Mouse (Mus musculus) cortical plate, adult 2 months (tissue): ENCODE results near the gene Ccdc39. TPM values are rescaled to one million over a fixed set of nuclear protein-coding genes. Genes with fewer than 3 reads are reported as not detected.
A peak's percentile ranks its signal among the peaks of the same experiment; 100 is the strongest.

ENCODE experiments used
- H3K27ac ChIP-seq: fragments of 200-500 bp; 2 replicates; pipeline ENCODE4 v1.5.1; 2012; ENCODE audit warnings: low read length, control low read depth, inconsistent platforms; ENCODE audit not compliant: insufficient read depth
- H3K4me1 ChIP-seq: fragments of 200-500 bp; 2 replicates; pipeline ENCODE4 v1.6.1; 2011; ENCODE audit warnings: low read length; ENCODE audit not compliant: control insufficient read depth, insufficient read depth
- H3K4me3 ChIP-seq: fragments of 200-500 bp; 2 replicates; pipeline ENCODE4 v1.5.1; 2011; ENCODE audit warnings: mild to moderate bottlenecking, low read length, control low read depth; ENCODE audit not compliant: insufficient read depth
- CTCF ChIP-seq: fragments of 200-500 bp; IDR thresholded peaks from 2 replicates; pipeline ENCODE4 v1.5.1; 2011; ENCODE audit warnings: mild to moderate bottlenecking, control low read depth, low read length; ENCODE audit not compliant: insufficient read depth; ENCODE audit errors: extremely low read depth
- POLR2A ChIP-seq: fragments of 200-500 bp; IDR thresholded peaks from 2 replicates; pipeline ENCODE4 v1.6.1; 2011; ENCODE audit warnings: mild to moderate bottlenecking, low read length, control low read depth; ENCODE audit not compliant: insufficient read depth; ENCODE audit errors: extremely low read depth
- polyA plus RNA-seq: library from polyadenylated mRNA; depleted of rRNA; stranded (reverse); fragments of >200 nt; gene quantifications from 2 replicates; pipeline ENCODE4 v1.2.3, GENCODE M21; 2012

Ccdc39 gene
- polyA plus RNA-seq, 1 experiment, result 63.0 TPM

- no peak for TF ChIP-seq POLR2A
- TF ChIP-seq CTCF, result no peak
- Histone ChIP-seq H3K27ac (no peak overlapping the region), H3K4me1 (no peaks in the 10 kb centered on the region), H3K4me3 (no peak overlapping the region)
Measured at GRCm38 (mm10) chr3:33858939-33859338, 14.8 kb upstream of the Ccdc39 start.

DNA sequence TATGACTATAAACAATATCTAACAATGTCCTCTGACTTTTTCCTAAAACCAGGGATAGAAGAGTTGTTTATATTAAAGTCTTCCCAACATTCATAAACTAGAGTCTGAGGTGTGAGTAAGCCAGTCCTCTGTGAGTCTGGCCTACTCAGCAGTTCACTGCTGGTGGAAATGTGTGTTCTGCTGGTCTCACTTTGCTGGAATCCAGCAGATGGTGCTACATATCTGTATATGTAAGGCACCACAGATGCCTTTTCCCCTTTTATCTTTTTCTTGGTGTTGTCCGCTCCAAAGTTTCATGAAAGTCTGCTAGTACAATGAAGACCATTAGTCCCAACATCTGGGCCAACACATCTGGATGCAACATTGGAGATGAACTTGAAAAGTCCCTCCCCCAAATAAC lies 9.0 kb upstream of the Ccdc39 start:
- no peak overlapping the region for H3K4me3 ChIP-seq
- no peak overlapping the region for H3K27ac ChIP-seq
- TF ChIP-seq POLR2A (no peak), CTCF (peak; percentile 61; the same call in 1 of the 2 replicates)

GRCm38 (mm10) chr3:33850856-33851255 lies 6.7 kb upstream of the Ccdc39 start:
- TF ChIP-seq POLR2A (no peak), CTCF (no peak)
- H3K4me1 ChIP-seq, result no peaks in the 10 kb centered on the region
- H3K27ac ChIP-seq, result no peak overlapping the region
- no peak overlapping the region for H3K4me3 ChIP-seq

More for the DNA sequence above, 9.0 kb upstream of the Ccdc39 start:
- H3K4me1 ChIP-seq, result no peaks in the 10 kb centered on the region

- H3K27ac ChIP-seq, result no peak overlapping the region
- no peak for TF ChIP-seq CTCF
- TF ChIP-seq POLR2A, result no peak
- H3K4me3 ChIP-seq, result no peak overlapping the region
- H3K4me1 ChIP-seq, result no peaks in the 10 kb centered on the region
Measured at GRCm38 (mm10) chr3:33846639-33847038, 2.5 kb upstream of the Ccdc39 start.

GRCm38 (mm10) chr3:33838877-33839276 lies 5.2 kb downstream of the Ccdc39 start:
- Histone ChIP-seq H3K4me1 (no peaks in the 10 kb centered on the region), H3K4me3 (no peak overlapping the region), H3K27ac (no peak overlapping the region)
- TF ChIP-seq CTCF (no peak), POLR2A (no peak)

GRCm38 (mm10) chr3:33836576-33836975 lies 7.5 kb downstream of the Ccdc39 start:
- Histone ChIP-seq H3K4me3 (no peak overlapping the region), H3K27ac (no peak overlapping the region), H3K4me1 (no peaks in the 10 kb centered on the region)
- TF ChIP-seq POLR2A, result no peak
- no peak for TF ChIP-seq CTCF

DNA sequence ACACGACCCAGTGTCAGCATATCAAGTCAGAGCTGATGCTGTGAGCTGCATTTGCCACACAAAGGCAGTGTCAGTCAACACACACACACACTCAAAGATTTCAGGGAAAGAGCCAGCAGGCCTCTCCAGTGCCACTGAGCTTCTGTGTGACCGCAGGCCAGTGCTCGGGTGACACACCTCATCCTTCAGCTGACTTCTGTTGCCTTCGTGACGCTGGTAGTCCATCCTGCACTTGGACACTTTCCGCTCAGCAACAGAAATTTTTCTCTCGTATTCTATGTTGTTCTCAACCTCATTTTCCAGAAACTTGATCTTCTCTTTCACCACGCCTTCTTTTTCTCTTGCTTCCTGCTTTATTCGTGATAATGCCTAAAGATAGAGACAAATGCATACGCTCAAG lies 11.8 kb downstream of the Ccdc39 start:
- H3K4me3 ChIP-seq, result no peak overlapping the region
- no peaks in the 10 kb centered on the region for H3K4me1 ChIP-seq
- H3K27ac ChIP-seq, result no peak overlapping the region
- TF ChIP-seq POLR2A (no peak), CTCF (no peak)

DNA sequence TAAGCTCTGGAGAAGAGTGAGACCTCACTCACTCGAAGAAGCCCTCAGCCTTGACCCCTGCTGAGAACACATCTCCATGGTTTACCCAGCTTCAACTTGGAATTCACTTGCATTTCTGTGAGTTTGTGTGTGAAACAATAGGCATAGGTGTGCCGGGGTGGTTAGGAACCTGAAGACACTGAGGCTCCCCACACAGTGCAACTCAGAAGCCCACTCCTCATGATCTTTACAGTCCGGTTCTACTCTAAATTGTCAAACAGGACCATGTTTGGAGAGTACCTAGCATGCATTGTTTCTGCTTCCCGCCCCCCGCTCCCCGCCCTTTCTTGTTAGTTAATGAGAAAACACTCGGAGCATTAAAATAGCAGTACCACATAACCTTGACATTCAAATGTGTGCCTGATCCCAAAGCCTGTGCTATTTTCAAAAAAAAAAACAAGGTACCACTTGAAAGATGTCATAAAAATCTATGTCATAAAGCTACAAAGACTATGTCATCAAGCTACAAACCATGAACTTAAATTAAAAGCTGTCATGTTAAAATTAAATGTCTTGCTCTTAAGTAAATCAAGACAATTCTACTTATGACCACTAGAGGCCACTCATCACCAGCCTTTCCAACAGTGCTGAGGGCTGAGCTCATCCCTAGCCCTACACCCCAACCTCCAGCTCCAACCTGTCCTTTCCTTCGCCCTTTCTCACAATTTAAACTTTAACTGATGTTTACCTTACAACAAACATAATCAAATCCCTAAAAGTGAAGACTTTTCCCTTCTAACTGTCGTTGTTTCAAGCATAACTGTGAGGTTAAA lies 19.8 kb downstream of the Ccdc39 start:
- Histone ChIP-seq H3K4me1 (no peaks in the 10 kb centered on the region), H3K4me3 (no peak overlapping the region), H3K27ac (no peak overlapping the region)
- TF ChIP-seq POLR2A (no peak), CTCF (peak; percentile 86)

DNA sequence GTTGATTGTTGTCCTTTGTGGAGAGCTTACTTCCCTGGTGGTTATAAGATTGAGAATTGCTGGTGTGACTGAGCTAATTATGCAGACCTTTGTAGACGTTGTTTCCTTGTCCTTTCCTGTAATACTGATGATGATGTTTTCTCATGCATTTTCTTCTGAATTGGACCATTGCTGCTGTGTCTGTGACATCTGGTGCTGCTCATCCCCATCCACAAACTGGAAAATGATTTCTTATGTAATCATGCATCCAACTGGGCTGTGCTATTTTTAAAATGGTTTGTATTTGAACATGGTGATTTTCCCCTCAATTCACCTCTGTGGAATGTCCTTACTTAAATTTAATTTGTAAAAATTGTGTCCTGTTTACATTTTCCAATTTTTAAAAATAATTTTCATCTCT lies 37.0 kb downstream of the Ccdc39 start:
- TF ChIP-seq CTCF (no peak), POLR2A (no peak)
- no peak overlapping the region for H3K27ac ChIP-seq

GRCm38 (mm10) chr3:33800513-33800820 lies 43.6 kb downstream of the Ccdc39 start:
- peak overlapping the region; percentile 79; the same call in 1 of the 2 replicates for H3K27ac ChIP-seq
- TF ChIP-seq POLR2A, result no peak
- no peak for TF ChIP-seq CTCF
- peaks cover 2% of the 10 kb centered on the region for H3K4me1 ChIP-seq

More for the DNA sequence above, 37.0 kb downstream of the Ccdc39 start:
- peaks cover 1% of the 10 kb centered on the region for H3K4me1 ChIP-seq
- no peak overlapping the region for H3K4me3 ChIP-seq

More at GRCm38 (mm10) chr3:33800513-33800820, 43.6 kb downstream of the Ccdc39 start:
- peak overlapping the region; percentile 92 for H3K4me3 ChIP-seq
